Mouse (Mus musculus) lung, postnatal 0 days (tissue): ENCODE measurements around the gene Cfb. TPM values are rescaled to one million over a fixed set of nuclear protein-coding genes. Genes with fewer than 3 reads are reported as not detected.

Experiments used
- ATAC-seq: fragments of 200-750 bp; cut with Nextera tagmentation; 2 replicates; pipeline ENCODE4 v1.8.0; 2017; ENCODE audit warnings: moderate library complexity
- DNase-seq: peaks from one replicate; pipeline ENCODE4 v3.0.0-alpha.2; 2016; ENCODE audit warnings: low spot score
- H3K27ac ChIP-seq: fragments of 300-500 bp; sonication (generic); 2 replicates; pipeline ENCODE4 v1.5.1; 2014; ENCODE audit warnings: antibody characterized with exemption, mild to moderate bottlenecking, low read length, mixed read lengths
- H3K27me3 ChIP-seq: fragments of 300-500 bp; sonication (generic); replicated peaks from 2 replicates; pipeline ENCODE4 v1.6.1; 2014; ENCODE audit warnings: low read length, mixed read lengths; ENCODE audit not compliant: insufficient read depth
- H3K36me3 ChIP-seq: fragments of 300-500 bp; sonication (generic); 2 replicates; pipeline ENCODE4 v1.6.1; 2014; ENCODE audit warnings: low read length, mixed read lengths; ENCODE audit not compliant: insufficient read depth
- H3K4me1 ChIP-seq: fragments of 300-500 bp; sonication (generic); 2 replicates; pipeline ENCODE4 v1.6.1; 2014; ENCODE audit warnings: antibody characterized with exemption, low read depth, low read length, mixed read lengths; ENCODE audit not compliant: insufficient read depth
- H3K4me2 ChIP-seq: fragments of 300-500 bp; sonication (generic); replicated peaks from 2 replicates; pipeline ENCODE4 v1.6.1; 2014; ENCODE audit warnings: low read depth, mild to moderate bottlenecking, low read length, moderate library complexity, mixed read lengths
- H3K4me3 ChIP-seq: fragments of 300-500 bp; sonication (generic); 2 replicates; pipeline ENCODE4 v1.5.1; 2014; ENCODE audit warnings: low read depth, low read length
- H3K9ac ChIP-seq: fragments of 300-500 bp; sonication (generic); replicated peaks from 2 replicates; pipeline ENCODE4 v1.6.1; 2014; ENCODE audit warnings: low read depth, mild to moderate bottlenecking
- H3K9me3 ChIP-seq: fragments of 300-500 bp; sonication (generic); 2 replicates; pipeline ENCODE4 v1.6.1; 2016; ENCODE audit warnings: low read length, mixed read lengths
- CTCF ChIP-seq: IDR thresholded peaks from 2 replicates; pipeline ENCODE4 v1.5.1; 2016; ENCODE audit warnings: antibody characterized with exemption, mild to moderate bottlenecking
- EP300 ChIP-seq: IDR thresholded peaks from 2 replicates; pipeline ENCODE4 v1.6.1; 2016; ENCODE audit warnings: antibody characterized with exemption, mild to moderate bottlenecking, control low read depth
- WGBS: fragments of 180-500 bp; shearing (Covaris S2); extraction: QIAGEN DNeasy Blood & Tissue Kit; methylation state at CpG from one replicate; pipeline ENCODE4 v1.1.7; 2014; 5-methylcytosine and 5-hydroxymethylcytosine counted together
- polyA plus RNA-seq: library from polyadenylated mRNA; unstranded; fragments of >200 nt; fragmentation: Nextera tagmentation; extraction: Ambion mirVana; gene quantifications from 2 replicates; pipeline ENCODE4 v1.2.1, GENCODE M21; 2015

The Cfb gene
- polyA plus RNA-seq, 1 experiment from 2014 or later: 8.1 TPM

DNA sequence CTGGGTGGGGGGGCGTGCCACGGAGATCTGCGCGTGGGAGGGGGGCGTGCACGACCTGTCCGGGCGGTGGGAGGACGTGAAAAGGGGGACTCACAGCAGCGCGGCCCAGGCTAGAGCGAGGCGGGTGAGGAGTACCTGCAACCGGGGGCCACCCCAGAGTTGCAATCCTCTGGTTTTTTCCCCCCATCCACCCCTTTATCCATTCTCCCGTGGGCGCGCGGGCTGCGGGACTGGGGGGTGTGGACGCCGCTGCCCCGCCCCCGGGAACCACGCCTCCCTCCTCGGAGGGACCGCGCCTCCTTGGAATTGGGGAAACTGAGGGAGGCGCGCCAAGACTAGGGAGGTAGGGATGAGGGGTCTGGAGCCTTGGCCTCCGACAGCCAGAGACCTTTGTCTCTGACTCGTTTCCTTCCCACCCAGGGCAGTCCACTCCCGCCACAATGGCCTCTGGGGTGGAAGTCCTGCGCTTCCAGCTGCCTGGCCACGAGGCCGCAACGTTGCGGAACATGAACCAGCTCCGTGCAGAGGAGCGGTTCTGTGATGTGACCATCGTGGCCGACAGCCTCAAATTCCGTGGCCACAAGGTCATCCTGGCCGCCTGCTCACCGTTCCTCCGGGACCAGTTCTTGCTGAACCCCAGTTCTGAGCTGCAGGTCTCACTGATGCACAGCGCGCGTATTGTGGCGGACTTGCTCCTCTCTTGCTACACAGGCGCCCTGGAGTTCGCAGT, 32.6 kb upstream of the Cfb start:
- ATAC-seq (no peak), DNase-seq (peak; percentile 47)
- 14% methylated on average over 29 of the region's 51 CpGs for WGBS
- Histone ChIP-seq H3K4me3 (peak overlapping the region; percentile 71), H3K9me3 (no peaks in the 10 kb centered on the region), H3K4me2 (peak overlapping the region; percentile 97), H3K36me3 (no peaks in the 10 kb centered on the region), H3K9ac (peak overlapping the region; percentile 51), H3K27me3 (no peaks in the 10 kb centered on the region), H3K27ac (peak overlapping the region; percentile 66), H3K4me1 (peaks cover 3% of the 10 kb centered on the region; the same call in 1 of the 2 replicates)
- TF ChIP-seq EP300 (no peak), CTCF (no peak)

DNA sequence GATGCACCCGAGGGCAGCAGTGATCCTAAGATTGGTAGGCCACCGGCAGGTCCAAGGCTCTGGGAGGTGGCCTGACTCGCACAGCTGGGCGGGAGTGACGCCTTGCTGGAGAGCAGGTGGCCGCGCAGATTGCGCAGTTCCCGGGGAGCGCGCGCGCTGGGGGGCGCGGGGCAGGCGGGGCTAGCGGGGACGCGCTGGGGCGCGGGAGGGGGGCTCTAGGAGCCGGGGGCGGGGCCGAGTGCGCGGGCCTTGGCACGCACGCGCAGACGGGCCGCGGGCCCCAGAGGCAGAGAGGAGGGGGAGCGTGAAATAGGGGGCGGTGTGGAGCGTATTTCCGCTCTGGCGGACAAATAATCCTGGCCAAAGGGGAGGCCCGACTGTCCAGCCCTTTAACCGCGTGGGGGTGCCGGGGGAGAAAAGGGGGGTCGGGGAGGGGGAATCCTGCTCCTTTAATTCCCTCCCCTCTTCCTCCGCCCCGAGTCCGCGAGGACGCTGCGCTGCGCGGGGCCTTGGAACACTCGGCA, 31.8 kb upstream of the Cfb start:
- H3K4me1 ChIP-seq: peaks cover 3% of the 10 kb centered on the region; the same call in 1 of the 2 replicates
- H3K9ac ChIP-seq: peak overlapping the region; percentile 51
- H3K4me3 ChIP-seq: peak overlapping the region; percentile 71
- no peaks in the 10 kb centered on the region for H3K9me3 ChIP-seq
- H3K27me3 ChIP-seq: no peaks in the 10 kb centered on the region
- H3K27ac ChIP-seq: peak overlapping the region; percentile 66
- ATAC-seq (peak; percentile 89), DNase-seq (peak; percentile 97)
- WGBS: 4% methylated on average over 39 of the region's 51 CpGs
- peak overlapping the region; percentile 97 for H3K4me2 ChIP-seq
- H3K36me3 ChIP-seq: no peaks in the 10 kb centered on the region
- TF ChIP-seq CTCF (no peak; the same call in 1 of the 2 replicates), EP300 (no peak)

DNA sequence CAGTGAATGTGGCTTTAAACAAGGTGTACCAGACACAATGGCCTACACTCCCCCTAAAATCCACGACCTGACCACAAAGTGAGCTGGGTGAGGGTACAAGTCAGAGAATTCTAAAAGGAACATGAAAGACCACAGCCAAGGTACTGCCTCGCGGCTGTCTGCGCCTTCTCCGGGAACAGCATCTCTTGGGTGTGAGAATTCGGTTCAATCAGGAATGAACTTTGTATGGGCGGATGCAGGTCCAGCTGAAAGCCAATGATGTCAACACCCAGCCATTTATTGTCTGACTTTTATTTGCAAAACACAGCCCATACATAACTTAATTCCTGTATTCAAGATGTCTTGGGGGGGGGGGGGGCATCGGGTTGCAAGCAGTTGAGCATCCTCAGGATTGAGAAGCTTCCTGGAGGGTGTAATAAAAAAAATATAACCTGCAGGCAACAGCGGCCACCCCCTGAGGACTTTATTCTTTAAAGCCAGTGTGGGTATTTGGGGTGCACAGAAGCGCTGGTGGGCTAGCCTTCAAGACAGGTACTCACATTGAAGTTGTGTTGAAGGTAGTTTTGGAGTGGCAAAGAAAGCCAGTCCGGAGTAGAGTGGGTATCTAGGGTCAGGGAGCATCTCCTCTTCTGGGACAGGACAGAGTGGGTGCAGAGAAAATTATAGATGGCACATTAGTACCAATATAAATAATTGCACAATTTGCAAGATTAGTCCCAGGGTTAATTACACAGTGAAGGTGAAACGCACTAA, 30.9 kb upstream of the Cfb start:
- Histone ChIP-seq H3K27ac (no peak overlapping the region), H3K4me1 (peaks cover 3% of the 10 kb centered on the region; the same call in 1 of the 2 replicates), H3K9me3 (no peaks in the 10 kb centered on the region), H3K36me3 (no peaks in the 10 kb centered on the region), H3K4me2 (no peak overlapping the region), H3K4me3 (no peak overlapping the region), H3K27me3 (no peaks in the 10 kb centered on the region), H3K9ac (no peak overlapping the region)
- no peak for ATAC-seq
- TF ChIP-seq CTCF (no peak), EP300 (no peak)
- no peak for DNase-seq
- 76% methylated on average over 12 of the region's 12 CpGs for WGBS

DNA sequence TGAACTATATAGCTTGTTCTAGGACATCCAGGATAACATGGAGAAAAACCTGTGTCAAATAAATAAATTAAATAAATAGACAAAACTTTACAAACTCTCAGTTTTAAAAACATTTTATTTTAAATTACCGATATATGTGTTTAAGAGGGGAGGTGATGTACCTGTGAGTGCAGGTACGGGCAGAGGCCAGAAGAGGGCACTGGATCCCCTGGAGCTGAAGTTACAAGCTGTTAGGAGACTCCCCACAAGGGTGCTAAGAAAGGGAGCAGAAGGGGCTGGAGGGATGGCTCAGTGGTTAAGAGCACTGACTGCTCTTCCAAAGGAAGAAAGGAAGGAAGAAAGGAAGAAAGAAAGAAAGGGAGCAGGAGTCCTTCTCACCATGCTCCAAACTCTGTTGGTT, 29.1 kb upstream of the Cfb start:
- Histone ChIP-seq H3K9ac (no peak overlapping the region), H3K4me3 (no peak overlapping the region), H3K36me3 (no peaks in the 10 kb centered on the region)

DNA sequence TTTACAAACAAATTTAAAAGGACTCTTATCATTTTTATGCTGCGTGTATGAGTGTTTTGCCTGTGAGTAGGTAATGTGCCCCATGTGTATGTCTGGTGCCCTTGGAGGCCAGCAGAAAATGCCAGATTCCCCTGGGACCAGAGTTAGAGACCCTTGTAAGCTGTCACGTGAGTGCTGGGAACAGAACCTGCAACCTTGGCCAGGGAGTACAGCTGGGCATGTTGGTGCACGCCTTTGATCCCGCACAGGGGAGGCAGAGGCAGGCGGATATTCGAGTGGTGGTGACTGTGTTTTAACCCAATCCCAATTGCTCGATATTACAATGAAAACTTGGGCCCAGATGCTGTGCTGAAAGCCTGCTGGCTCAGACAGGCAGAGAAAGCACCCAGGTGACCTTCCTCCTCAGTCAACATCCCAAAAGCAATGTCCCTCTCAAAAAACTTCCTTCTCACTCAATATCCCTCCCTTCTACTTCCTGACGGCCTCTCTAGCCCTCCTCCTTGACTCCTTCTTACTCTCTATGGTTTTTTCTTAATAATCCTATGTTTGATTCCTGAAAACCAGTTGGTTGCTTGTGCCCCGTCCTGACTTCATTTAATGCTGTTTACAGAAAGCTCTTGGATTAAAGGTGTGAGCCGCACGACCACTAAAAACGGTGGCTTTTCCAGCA, 27.9 kb upstream of the Cfb start:
- no peak for ATAC-seq
- Histone ChIP-seq H3K36me3 (no peaks in the 10 kb centered on the region), H3K4me3 (no peak overlapping the region), H3K4me1 (peaks cover 3% of the 10 kb centered on the region; the same call in 1 of the 2 replicates), H3K4me2 (no peak overlapping the region), H3K27me3 (no peaks in the 10 kb centered on the region), H3K27ac (no peak overlapping the region), H3K9ac (no peak overlapping the region), H3K9me3 (no peaks in the 10 kb centered on the region)
- whole genome bisulfite sequencing: 82% methylated on average over 12 of the region's 12 CpGs
- TF ChIP-seq EP300: no peak
- TF ChIP-seq CTCF: no peak
- DNase-seq: no peak

More for the DNA sequence above, 29.1 kb upstream of the Cfb start:
- DNase-seq (no peak), ATAC-seq (no peak)
- Histone ChIP-seq H3K9me3 (no peaks in the 10 kb centered on the region), H3K4me1 (peaks cover 3% of the 10 kb centered on the region; the same call in 1 of the 2 replicates), H3K27me3 (no peaks in the 10 kb centered on the region), H3K4me2 (no peak overlapping the region), H3K27ac (no peak overlapping the region)
- 94% methylated on average over 2 of the region's 2 CpGs for WGBS
- no peak for TF ChIP-seq EP300
- peak; percentile 35 for TF ChIP-seq CTCF

DNA sequence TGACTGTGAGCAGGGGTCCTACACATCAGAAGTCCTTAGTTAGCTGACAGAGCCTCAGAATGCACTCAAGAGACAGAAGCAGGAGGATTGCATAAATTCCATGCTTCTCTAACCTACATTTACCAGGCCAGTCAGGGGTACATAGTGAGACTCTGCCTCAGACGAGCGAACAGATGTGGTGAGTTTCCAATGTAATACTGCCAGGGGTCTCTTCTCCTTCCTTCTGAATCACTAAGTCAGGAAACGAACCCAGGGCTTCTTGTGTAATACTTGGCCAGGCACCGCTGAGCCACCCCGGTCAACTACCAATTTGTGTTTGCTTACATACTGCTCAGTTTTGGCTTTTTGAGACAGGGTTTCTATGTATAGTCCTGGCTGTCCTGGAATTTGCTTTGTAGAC, 25.6 kb upstream of the Cfb start:
- Histone ChIP-seq H3K27ac (no peak overlapping the region), H3K27me3 (no peaks in the 10 kb centered on the region), H3K9me3 (no peaks in the 10 kb centered on the region), H3K36me3 (no peaks in the 10 kb centered on the region), H3K9ac (no peak overlapping the region), H3K4me2 (no peak overlapping the region), H3K4me1 (no peaks in the 10 kb centered on the region), H3K4me3 (no peak overlapping the region)
- ATAC-seq: no peak
- DNase-seq: no peak
- TF ChIP-seq CTCF (no peak), EP300 (no peak)
- 80% methylated on average over 5 of the region's 5 CpGs for WGBS
